Mouse (Mus musculus) heart, adult 2 months (tissue): Measurements from ENCODE around the gene Adam15. TPM values are rescaled to one million over a fixed set of nuclear protein-coding genes. Genes with fewer than 3 reads are reported as not detected.

Source experiments
- DNase-seq, 2 experiments: peaks; one replicate each; pipeline ENCODE4 v3.0.0; 2021
- H3K27ac ChIP-seq: fragments of 200-600 bp; 2 replicates; pipeline ENCODE4 v1.8.1; 2022
- H3K27me3 ChIP-seq: fragments of 200-500 bp; 2 replicates; pipeline ENCODE4 v1.6.1; 2012; ENCODE audit warnings: mild to moderate bottlenecking, low read length, inconsistent platforms, mixed read lengths; ENCODE audit not compliant: control insufficient read depth, insufficient read depth
- H3K36me3 ChIP-seq: fragments of 200-500 bp; 2 replicates; pipeline ENCODE4 v1.6.1; 2012; ENCODE audit warnings: low read length, inconsistent platforms; ENCODE audit not compliant: control insufficient read depth, insufficient read depth
- H3K4me1 ChIP-seq: fragments of 200-500 bp; 2 replicates; pipeline ENCODE4 v1.6.1; 2011; ENCODE audit warnings: low read length; ENCODE audit not compliant: control insufficient read depth, insufficient read depth
- H3K4me3 ChIP-seq: fragments of 200-600 bp; 2 replicates; pipeline ENCODE4 v1.8.1; 2022
- H3K79me2 ChIP-seq: fragments of 200-500 bp; replicated peaks from 2 replicates; pipeline ENCODE4 v1.6.1; 2012; ENCODE audit warnings: mild to moderate bottlenecking, inconsistent platforms, low read length, moderate library complexity, mixed read lengths; ENCODE audit not compliant: control insufficient read depth, insufficient read depth
- H3K9ac ChIP-seq: fragments of 200-500 bp; 2 replicates; pipeline ENCODE4 v1.6.1; 2012; ENCODE audit warnings: low read depth, mild to moderate bottlenecking, control low read depth, inconsistent platforms, low read length, mixed read lengths
- CTCF ChIP-seq: fragments of 200-600 bp; IDR thresholded peaks from 2 replicates; pipeline ENCODE4 v1.8.1; 2022; ENCODE audit warnings: antibody characterized with exemption, mild to moderate bottlenecking, moderate library complexity
- EP300 ChIP-seq: fragments of 200-500 bp; IDR thresholded peaks from 2 replicates; pipeline ENCODE4 v1.6.1; 2011; ENCODE audit warnings: low read depth, low read length, control low read depth; ENCODE audit not compliant: insufficient read depth
- POLR2A ChIP-seq: fragments of 200-500 bp; IDR thresholded peaks from 2 replicates; pipeline ENCODE4 v1.6.1; 2011; ENCODE audit warnings: mild to moderate bottlenecking, low read depth, low read length, control low read depth; ENCODE audit not compliant: insufficient read depth
- WGBS: fragments of 180-500 bp; shearing (Covaris S2); methylation state at CpG from one replicate; pipeline ENCODE4 v1.1.7; 2018; 5-methylcytosine and 5-hydroxymethylcytosine counted together
- intact Hi-C: fragments of 180-260 bp; cut with DNase I; formaldehyde crosslinking; loops from one replicate; pipeline ENCODE4 v1.15.1; 2025
- polyA plus RNA-seq: library from polyadenylated mRNA; depleted of rRNA; stranded (reverse); fragments of >200 nt; gene quantifications from 2 replicates; pipeline ENCODE4 v1.2.3, GENCODE M21; 2012
- total RNA-seq, 2 experiments: library from RNA; stranded (reverse); gene quantifications; 2 replicates each; pipeline ENCODE4 v1.2.3; 2021

Adam15 gene
- total and polyA plus RNA-seq, 3 experiments = 56.8 to 95.7 (median 59.2) TPM

DNA sequence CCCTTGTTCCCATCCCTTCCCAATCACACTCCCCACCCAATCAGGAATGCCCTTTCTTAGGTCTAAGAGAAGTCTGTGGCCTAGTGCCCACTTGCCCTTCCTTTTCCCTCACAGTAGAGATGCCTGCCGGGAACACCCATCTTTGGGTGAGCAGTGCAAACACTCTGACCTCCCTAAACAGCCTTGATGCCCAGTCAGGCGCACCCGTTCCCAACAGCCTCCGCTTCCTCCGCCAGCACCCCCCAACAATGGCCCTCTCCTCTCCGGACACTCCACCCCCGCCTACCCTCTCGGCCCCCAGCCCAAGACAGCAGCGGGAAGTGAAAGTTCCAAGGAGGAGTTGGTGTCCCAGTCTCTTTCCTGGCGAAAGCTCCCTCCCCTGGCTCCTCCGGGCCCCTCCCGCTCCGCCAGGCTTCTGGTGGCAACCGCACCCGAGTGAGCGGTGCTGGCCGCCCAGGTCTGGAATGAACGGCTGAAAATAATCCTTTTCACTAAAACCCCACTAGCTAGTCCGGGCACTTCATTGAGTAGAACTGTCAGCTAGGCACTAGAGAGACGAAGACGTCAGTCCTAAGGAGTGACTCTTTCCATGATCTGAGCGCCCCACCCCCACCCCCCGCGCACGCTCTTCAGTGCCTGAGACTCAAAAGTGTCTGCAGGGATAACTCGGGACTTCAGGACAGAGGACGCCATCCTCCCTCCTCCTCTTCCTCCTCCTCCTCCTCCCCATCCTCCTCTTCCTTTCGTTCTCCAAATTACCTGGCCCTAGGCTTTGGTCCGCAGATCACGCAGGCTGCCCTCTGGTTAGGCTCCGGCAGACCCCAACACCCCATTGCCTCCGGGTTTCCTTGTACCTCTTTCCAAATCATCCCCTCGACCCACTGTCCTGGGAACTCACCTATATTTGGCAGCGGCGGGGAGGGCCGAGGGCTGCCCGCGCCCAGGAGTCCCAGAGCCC lies 606 bp downstream of the Adam15 start:
- WGBS = 3% methylated on average over 38 of the region's 38 CpGs
- H3K27ac ChIP-seq = peak overlapping the region; percentile 87

DNA sequence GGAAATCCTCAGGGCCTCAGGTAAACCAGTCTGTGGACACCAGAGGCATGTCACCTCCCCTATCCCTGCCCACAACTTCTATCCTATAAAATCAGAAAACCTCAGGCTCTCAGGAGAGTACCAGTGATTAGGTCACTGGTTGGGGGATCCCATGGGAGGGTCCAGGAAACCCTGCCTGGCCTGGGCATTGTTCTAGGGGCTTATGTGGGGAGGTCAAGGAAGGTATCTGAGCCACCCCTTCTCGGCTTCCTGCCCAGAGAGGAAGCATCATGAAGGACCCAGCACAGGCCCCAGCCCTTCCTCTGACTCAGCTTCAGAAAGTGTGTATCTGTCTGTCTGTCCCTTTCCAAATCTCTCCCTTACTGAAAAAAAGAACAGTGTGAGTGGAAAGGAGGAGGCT lies 1.9 kb downstream of the Adam15 start:
- Histone ChIP-seq H3K27ac (peak overlapping the region; percentile 87), H3K27me3 (no peaks in the 10 kb centered on the region), H3K36me3 (no peaks in the 10 kb centered on the region), H3K79me2 (no peaks in the 10 kb centered on the region), H3K4me3 (peak overlapping the region; percentile 79), H3K9ac (peak overlapping the region; percentile 26), H3K4me1 (peaks cover 5% of the 10 kb centered on the region)
- WGBS = 25% methylated on average over 1 of the region's 1 CpGs
- intact Hi-C loops = loop anchor here (2.0 kb wide), 1 partner anchor 69 kb away; no protein-coding TSS in a partner anchor
- 0 out of 2 replicates have a peak, but pooled peaks have one; percentile 24 for TF ChIP-seq POLR2A
- no peak for TF ChIP-seq CTCF
- TF ChIP-seq EP300 = peak; percentile 77
- DNase-seq = peak; percentile 51 to 57

More for the DNA sequence above, 606 bp downstream of the Adam15 start:
- Histone ChIP-seq H3K4me1 (peaks cover 5% of the 10 kb centered on the region), H3K36me3 (no peaks in the 10 kb centered on the region), H3K9ac (peak overlapping the region; percentile 75), H3K79me2 (no peaks in the 10 kb centered on the region), H3K4me3 (peak overlapping the region; percentile 79), H3K27me3 (no peaks in the 10 kb centered on the region)
- TF ChIP-seq POLR2A (peak; percentile 44), CTCF (no peak), EP300 (peak; percentile 50; the same call in 1 of the 2 replicates)
- peak; percentile 80 to 83 for DNase-seq
- intact Hi-C loops = loop anchor here (2.0 kb wide), 1 partner anchor 70 kb away; no protein-coding TSS in a partner anchor

DNA sequence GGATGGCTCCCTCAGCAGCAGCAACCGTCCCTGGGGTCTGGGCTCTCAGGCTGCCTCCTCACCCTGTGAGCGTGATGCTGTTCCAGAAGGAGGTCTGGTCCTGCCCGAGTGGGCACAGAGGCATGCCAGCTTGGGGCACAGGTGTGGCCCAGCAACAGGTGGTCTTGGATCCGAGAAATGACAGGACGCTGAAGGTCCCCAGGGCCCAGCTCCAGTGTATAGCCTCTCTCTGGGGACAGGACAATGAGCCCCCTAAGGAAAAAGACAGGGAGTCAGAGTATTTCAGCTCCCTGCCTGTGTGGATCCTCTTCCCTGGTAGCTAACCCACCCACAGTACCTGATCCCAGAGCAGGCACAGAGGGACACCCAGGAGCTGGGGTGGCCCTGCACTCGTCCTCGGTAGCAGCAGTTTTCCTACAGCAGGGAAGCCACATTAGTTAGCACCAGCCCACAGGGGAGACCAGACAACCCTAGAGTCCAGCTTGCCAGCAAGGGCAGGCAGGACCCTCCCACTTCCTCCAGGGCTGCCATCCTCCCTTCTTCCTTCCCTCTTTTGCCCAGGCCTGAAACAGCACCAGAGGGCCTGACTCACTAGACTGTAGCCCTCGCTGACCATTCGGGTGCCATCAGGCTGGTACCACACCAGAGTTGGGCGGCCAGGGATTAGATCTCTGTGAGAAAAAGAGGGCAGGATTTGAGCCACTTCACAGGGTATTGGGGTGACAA lies 2.8 kb downstream of the Adam15 start:
- peak; percentile 48 for DNase-seq
- no peaks in the 10 kb centered on the region for H3K36me3 ChIP-seq
- H3K4me1 ChIP-seq = peaks cover 5% of the 10 kb centered on the region
- no peak overlapping the region for H3K9ac ChIP-seq
- no peak overlapping the region; the same call in 1 of the 2 replicates for H3K4me3 ChIP-seq
- WGBS = 73% methylated on average over 10 of the region's 10 CpGs
- H3K27ac ChIP-seq = peak overlapping the region; percentile 87
- no peaks in the 10 kb centered on the region for H3K27me3 ChIP-seq
- no peak for TF ChIP-seq CTCF
- no peak for TF ChIP-seq POLR2A
- no peak for TF ChIP-seq EP300
- intact Hi-C loops = no loop called here
- H3K79me2 ChIP-seq = no peaks in the 10 kb centered on the region

DNA sequence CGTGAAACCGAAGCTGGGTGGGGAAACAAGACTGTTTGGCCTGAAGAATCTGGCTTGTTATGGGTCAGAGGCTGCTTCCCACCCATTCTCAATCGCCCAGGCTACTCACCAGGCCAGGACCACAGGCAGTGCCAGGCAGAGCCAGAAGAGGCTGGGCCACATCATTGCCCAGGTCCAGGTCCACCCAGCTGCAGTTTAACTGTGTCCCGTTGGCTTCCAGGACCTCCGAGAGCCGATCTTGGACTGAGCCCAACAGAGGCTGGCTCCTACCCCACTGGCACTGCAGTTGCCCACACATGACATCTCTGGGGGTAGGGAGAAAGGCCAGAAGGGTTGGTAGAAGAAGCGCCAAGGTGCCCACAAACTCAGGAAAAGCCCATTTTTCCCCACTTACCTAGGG lies 6.5 kb downstream of the Adam15 start:
- TF ChIP-seq CTCF = no peak
- no peak for TF ChIP-seq POLR2A
- no peak for TF ChIP-seq EP300
- Histone ChIP-seq H3K27ac (no peak overlapping the region), H3K27me3 (no peaks in the 10 kb centered on the region), H3K4me1 (peaks cover 5% of the 10 kb centered on the region), H3K9ac (no peak overlapping the region), H3K36me3 (no peaks in the 10 kb centered on the region), H3K79me2 (no peaks in the 10 kb centered on the region), H3K4me3 (no peak overlapping the region)
- intact Hi-C loops = loop anchor here (5.0 kb wide), 1 partner anchor 344 kb away; no protein-coding TSS in a partner anchor
- DNase-seq = no peak
- 79% methylated on average over 7 of the region's 7 CpGs for WGBS

DNA sequence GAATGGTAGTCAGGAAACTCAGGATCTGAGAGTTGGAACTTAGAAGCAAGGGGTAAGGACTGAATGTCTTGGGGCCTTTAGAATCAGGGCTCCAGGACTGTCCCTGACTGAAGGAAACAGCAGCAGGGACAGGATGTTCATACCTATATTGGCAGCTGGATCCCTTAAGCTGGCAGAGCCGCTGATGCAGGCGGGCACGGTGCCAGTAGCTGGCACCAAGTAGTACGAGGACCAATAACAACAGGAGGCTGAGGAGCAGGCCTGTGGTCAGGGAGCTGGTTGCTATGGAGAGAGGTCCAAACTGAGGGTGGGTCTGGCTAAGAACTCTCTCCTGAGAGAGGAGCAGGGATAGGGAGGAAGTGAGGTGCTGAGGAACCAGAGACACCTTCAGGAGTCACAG lies 8.0 kb downstream of the Adam15 start:
- Histone ChIP-seq H3K9ac (no peak overlapping the region), H3K4me3 (no peak overlapping the region), H3K36me3 (no peaks in the 10 kb centered on the region), H3K27ac (no peak overlapping the region), H3K4me1 (peaks cover 2% of the 10 kb centered on the region; the same call in 1 of the 2 replicates), H3K27me3 (no peaks in the 10 kb centered on the region), H3K79me2 (no peaks in the 10 kb centered on the region)
- intact Hi-C loops = loop anchor here (2.0 to 5.0 kb wide), 2 partner anchors 143 to 346 kb away; no protein-coding TSS in a partner anchor
- WGBS = 54% methylated on average over 4 of the region's 4 CpGs
- DNase-seq = no peak
- TF ChIP-seq EP300 = no peak
- no peak for TF ChIP-seq POLR2A
- no peak for TF ChIP-seq CTCF
